Mouse (Mus musculus) right cerebral cortex, postnatal 25 days (tissue): ENCODE results near the gene Lrrc49.

Experiments used
- DNase-seq: peaks from one replicate; pipeline ENCODE4 v3.0.0; 2022

The Lrrc49 gene

DNA sequence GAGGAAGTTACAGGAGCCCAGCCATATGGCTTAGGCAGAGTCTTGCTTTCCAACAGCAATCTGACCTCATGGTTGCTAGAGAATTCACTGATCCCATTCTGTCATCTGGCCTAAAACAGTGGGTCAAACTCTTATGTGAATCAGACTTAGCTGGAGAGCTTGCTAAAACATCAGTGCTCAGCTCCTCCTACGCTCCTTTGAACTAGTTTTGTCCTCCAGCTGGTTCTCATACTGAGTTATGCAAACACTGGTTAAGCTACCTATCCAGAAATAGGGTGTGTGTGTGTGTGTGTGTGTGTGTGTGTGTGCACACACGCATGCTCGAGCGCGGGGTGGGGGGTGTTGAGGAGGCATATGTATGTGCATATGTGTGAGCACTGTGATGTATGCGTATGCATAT is 15.4 kb downstream of the Lrrc49 start:
- DNase-seq: no peak

DNA sequence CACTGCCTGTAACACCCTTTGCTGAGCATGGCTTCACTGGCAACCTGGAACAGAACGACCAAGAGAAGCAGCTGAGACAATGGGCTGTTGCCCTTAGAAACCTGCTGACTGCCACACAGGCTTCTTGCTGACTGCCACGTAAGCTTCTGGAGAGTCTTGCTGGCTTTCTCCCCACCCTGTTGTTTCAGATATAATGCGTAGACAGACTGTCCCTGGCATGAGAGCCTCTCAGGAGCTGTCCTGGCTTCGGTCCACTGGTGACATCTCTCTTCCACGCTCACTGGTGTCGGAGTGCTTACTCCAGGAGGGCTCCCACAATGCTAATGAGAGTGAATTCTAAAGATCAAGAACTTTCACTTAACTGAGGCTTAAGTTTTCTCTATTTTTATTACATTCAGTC is 19.1 kb downstream of the Lrrc49 start:
- DNase-seq: no peak

DNA sequence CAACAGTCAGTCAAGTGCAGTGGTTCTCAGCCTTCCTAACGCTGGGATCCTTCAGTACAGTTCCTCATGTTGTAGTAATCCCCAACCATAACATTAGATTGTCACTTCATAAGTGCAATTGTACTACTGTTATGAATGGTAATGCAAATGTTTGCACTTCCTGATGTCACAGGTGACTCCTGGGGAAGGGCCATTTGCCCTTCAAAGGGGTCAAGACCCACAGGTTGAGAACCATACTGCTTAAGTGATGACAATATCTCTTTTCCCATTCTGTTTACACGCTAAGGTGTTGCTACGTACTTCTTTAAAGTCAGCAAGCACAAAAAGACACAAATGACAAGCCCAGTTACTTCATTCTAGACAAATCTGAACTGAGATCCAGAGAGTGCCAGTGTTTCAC is 22.4 kb downstream of the Lrrc49 start:
- no peak for DNase-seq

DNA sequence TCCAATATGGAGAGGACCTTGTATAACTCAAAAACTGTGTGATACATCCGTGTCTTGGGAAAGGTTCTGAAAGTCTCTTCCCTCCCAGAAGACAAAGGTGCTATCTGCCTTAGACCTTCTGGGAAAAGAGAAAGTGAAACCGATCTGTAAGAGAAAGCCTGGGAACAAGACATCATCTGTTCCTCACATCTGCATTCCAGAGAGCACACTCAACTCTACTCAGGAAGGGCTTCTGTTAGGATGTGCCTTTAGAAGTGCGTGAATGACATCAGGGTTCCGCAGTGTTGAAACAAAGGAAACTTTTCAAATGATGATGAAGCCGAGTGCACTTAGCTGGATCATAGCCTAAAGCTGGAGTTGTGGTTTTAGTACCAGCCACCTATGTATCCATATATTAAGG is 23.1 kb downstream of the Lrrc49 start:
- no peak for DNase-seq

DNA sequence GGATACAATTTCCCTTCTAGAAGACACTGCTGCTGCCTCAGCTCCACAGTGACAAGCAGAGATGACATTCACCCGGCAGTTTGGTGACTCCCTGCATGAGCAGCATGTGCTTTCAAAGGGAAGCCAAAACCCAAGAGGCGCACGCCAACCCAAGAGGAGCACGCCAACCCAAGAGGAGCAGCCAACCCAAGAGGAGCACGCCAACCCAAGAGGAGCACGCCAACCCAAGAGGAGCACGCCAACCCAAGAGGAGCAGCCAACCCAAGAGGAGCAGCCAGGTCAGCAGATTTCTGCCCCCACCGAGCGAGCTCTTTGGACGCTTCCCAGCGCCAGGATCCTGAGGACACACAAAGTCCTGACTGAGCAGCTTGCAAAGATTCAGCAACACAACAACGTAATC is 23.6 kb downstream of the Lrrc49 start:
- no peak for DNase-seq

DNA sequence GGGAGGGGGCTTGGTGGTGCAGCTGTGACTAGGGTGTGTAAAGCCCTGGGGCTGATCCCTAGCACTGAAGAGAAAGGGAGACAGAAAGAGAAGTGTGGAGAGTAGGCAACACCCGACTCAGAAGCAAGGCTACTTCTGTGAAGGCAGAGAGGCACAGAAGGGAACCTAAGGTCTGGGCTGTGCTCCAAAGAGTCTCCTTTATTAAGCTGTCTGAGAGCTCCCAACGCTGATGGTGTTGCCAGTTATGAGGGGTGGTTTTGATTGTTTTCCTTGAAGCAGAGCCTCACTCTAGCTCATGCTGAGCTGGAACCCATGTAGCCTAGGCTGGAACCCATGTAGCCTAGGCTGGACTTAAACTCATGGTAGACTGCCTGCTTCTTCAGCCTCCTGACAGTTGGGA is 25.0 kb downstream of the Lrrc49 start:
- DNase-seq: no peak

DNA sequence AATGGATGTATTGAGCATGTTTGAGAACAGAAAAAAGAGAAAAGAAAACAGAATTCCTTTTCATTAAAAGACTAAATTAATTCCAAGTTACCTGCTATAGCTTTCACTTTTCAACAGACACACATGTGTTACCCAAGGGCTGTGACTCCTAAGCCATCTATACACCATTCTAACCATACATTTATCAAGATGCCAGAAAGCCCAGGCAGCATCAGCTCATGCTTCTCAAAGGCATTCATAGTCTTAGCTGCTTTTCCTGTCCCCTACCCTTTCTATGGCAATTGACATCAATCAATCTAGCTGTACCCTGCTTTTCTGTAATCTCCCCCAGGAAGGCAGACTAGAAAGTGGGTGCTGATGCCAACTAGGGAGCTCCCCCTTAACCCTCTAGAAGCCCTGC is 34.4 kb downstream of the Lrrc49 start:
- no peak for DNase-seq

DNA sequence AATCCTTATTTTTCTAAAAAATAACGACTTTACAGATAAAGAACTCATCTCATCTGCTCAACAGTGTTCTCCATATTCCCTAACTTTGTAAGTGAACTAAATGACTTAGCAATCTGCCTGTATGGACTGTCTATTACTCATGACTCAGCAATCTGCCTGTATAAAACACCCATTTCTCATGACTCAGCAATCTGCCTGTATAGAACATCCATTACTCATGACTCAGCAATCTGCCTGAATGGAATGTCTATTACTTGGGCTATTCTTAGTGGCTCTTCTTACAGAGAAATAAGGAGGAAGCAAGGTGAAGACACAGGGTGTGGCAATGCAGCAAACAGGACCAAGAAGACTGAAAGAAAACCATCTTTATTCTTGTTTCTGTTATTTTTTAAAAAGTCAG is 34.8 kb downstream of the Lrrc49 start:
- DNase-seq: no peak

DNA sequence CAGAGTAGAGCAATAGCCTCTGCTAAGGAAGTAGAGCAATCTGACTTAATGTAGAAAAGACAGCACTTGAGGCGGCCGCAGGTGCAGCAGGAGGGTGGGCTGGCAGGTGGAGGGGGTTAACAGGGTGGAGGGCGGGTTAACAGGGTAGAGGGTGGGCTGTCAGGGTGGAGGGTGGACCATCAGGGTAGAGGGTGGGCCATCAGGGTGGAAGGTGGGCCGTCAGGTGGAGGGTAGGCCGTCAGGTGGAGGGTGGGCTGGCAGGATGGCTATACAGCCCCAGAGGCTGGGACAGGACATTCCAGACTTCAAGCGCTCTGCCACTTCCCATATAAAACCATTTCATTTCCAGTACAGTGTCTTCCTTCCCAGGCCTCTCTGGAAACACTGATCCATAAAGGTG is 37.7 kb downstream of the Lrrc49 start:
- DNase-seq: no peak

DNA sequence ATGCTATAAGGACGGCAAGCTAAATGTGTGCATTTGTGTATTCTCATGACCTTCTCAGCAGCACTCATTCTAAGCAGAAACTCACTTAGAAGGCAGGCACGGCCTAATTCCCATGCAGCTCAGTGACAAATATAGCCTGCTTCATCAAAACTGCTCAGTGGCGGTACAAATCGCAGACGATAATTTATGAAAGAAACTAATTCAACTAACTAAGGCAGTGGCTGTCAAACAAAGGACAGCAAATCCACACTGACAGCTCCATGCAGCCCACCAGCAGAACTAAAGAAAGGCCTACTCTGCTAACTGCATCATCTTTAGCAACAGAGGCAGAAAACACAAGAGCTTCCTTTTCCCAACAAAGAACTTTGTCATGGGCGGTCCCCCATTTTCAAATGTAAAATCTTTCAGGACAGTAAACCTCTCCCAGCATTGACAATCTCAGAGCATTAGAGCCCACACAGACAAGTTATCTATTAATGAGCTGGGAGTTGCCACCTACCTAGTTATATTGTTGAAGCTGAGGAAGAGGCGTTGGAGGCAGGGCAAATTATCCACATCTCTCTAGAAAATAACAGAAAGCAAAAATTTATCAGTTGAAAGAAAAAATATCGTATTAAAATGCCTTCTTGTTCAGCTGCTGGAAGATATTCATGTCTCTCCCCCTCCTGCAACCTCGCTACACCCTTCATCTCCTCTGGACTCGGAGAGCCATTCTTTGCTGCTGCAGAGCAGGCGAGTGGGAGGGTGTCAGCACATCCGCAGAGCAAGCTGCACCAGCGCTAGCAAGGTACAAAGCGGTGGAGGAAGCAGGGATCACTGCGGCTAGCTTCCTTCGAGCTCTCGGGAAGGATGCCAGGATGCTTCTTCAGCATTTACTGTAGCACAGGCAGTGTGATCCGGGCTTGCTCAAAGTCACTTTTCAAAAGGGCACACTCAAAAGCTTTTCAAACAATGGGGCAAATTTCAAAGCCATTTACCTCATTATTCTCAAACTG is 38.7 kb downstream of the Lrrc49 start:
- DNase-seq: peak; percentile 68

DNA sequence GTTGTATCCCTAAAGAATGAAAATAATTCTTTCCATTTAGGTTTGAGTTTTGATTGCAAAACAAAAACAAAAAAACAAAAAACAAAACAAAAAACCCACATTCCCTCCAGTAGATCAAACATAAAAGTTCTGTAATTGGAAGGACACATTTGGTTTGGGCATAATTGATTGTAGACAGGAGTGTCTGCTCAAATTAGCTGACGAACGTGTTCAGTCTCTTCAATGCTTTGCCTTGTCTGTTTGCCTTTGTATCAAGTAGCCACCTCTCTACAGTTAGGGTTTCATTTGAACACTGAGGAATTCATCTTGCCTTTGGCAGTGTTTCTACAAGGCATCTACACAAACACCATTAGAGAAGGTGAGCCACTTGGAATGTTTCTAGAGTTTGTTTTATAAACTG is 54.4 kb downstream of the Lrrc49 start:
- no peak for DNase-seq

DNA sequence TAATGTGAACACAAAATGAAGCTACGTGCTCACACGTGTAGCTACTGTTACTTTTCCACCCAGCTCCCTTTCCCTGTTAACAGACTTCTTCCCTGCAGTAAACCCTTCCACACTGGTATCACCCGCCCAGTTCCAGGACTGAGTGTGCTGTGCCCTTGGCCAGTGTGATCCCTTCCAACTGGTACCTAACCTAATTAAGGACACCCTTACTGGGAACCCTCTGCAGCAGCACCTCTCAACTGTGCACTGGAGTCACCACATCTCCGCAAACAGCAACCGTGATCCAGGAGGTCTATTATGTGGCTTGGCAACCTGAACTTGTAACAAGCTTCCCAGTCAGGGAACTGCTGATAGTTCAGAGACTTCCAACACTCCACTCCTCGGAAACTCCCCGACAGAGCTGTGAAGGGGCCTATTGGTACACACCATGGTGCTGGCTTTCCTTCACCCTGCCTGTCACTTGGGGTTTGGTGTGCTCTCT is 61.6 kb downstream of the Lrrc49 start:
- DNase-seq: no peak

DNA sequence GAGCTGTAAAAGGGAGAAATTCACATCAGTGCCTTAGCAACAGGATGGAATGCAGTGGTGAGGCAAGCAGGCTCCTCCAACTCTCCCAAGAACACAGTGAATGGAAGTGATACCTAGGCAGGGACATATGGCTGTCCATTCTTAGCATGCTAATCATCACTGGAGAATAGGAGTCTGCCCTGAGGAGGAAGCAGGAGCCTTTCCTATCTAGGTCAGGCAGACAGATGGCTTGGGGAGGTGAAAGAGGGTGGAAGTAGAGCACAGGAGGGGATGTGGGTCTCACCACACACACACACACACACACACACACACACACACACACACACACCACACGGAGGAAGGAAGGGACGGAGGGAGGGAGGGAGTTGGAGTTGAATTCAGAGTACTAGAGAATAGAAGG is 62.1 kb downstream of the Lrrc49 start:
- DNase-seq: no peak

DNA sequence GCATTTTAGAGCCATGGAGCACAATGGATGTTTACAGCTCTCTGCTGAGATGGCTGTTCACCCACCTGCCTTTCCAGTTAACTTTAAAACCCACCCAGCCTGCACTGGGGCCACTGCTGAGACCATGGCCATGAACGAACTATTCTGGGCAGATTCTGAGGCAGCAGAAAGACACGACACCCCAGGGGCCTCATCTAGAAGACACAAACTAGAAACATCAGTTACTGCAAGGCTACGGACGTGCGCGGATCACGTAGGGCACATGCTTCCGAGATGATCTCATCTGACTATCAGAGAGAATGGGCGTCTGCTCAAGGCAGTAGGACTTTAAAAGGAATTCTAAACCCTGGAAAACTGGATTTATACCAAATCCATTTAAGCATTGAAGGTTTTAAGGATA is 71.0 kb downstream of the Lrrc49 start:
- DNase-seq: no peak

DNA sequence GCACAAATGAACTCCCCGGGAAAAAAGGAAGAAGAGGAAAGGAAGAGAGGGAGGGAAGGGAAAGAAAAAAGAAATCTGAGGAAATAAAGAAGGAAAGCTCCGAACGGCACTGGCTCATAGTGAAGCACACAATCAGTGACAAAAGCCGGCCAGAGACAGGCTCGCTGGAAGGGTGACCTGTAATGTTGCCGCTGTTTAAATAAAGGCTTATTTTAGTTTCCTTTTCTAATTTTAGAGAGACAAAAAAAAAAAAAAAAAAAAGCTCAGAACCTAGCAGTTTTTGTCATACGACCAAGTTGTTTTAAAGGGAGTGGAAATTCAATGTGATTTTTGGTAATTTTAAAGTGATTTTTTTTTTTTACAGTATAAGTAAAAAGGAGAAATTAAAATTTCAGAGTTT is 71.6 kb downstream of the Lrrc49 start:
- DNase-seq: no peak

DNA sequence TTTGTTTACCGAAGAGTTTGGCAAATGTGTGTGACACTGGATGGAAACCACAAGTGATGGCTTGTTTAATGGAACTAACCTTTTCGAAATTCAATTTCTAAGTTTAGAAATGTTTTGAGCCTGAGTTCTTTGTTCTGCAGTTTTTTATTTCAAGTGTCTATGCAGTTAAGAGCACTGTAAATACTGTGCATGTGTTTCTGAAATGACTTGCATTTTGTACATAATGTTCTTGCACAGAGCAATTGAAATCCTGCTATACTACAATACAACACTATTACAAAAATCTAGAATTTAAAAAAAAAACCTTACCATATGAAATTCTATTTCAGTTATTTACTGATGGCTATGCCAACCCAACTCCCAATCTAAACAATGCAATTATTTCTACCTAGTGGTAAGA is 75.7 kb downstream of the Lrrc49 start:
- no peak for DNase-seq

DNA sequence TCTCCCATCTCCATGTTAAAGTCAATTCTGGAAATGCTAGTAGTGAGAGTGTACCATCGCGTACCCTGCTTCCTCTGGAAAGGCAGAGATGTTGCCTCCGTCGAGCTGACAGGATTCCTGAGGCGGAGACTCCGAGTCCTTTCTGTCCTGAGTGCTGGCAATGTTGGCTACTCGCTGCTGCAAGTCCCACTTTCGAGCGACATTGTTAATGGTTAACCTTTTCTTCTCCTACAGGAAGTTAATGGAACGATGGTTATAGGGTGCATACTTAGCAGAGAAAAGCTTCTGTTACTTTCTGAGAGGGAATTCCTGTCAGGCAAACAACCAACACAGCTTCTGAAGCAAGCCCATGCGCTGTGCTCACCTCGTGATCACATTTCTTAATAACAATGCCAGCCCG is 77.8 kb downstream of the Lrrc49 start:
- DNase-seq: no peak

DNA sequence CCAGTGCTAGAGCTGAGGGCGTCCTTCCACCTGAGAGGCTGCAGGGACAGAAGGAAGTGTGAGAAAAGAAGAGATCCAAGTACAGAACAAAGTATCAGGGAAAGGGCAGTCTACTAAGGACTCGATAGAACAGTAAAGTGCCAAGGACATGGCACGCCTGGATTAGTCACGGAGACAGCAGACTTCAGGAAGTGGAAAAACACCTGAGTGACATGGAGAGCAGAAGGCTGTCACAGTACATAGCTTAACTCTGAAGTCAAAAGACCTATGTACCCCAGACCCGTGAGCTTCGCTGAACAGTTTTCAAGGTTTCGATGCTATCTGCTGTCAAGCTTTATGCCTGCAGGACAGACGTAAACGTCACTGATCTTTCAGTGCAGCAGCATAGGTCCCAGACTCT is 79.1 kb downstream of the Lrrc49 start:
- DNase-seq: no peak

DNA sequence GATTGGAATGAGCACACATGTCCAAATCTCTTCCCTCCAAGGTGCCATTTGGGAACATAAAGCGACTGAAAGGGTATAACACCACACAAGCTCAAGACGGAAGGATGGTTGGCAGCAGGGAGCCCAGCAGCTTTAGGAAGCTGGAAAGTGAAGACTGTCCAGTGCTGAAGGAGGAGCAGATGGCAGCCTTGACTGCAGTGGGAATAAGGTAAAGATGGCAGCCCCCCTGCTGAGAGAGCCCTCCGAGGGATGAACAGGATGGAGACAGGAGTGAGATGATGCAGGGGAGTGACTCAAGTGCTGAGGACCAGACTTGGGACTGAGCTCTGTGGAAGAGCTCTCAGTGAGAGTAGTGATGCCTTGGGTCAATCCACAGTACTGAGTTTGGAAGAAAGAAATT is 79.9 kb downstream of the Lrrc49 start:
- no peak for DNase-seq

DNA sequence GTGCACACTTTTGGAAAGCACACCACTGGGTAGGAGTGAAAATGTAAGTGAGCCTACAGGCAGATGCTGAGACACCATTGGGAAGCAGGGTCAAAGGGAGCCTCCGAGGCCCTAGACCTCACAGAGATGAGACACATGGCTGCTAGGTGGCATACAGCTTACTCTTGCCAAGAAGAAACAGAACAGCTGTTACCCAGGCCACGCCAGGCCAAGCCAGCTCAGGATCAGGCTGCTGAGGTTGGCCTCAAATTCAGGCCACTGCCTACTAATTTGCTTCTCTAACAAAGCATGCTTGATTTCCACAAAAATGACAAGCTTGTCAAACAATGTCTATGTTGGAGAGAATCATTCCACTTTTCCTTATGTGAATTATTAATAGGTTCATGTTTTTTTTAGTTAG is 83.0 kb downstream of the Lrrc49 start:
- no peak for DNase-seq

DNA sequence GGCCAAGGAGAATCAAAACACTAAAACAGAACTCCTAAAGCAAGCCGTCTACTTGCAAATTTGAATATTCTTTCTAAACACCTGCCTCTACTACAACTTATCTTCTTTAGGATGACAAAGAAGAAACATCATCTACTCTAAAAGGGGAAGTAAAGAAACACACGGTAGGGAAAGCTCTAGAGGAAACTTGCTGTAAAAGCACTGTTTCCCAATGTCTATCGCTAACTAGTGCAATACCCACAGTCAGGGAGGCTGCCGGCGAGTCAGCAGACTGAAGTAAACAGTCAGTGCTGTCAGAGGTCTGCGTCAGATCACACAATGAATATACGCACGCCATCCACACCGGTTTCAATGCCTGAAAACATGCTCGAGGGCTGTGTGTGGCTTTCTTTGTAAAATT is 86.0 kb downstream of the Lrrc49 start:
- DNase-seq: no peak

DNA sequence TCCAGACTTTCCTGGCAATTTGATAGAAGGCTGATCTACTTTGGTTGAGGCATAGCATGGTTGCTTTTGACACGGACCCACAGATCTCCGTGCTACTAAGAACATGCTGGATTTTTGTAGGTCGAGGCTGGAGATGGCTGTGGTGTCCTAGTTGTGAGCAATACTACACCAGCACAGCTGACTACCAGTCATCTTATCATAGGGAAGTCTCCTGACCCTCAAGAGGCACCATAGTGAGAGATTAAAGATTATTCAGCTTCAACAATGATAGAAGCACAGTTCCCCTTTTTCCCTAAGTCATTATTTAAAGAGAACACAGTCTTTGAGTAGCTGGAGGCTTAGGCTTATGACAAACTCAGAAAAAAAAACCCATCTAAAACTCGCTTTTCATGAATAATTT is 87.7 kb downstream of the Lrrc49 start:
- DNase-seq: no peak

DNA sequence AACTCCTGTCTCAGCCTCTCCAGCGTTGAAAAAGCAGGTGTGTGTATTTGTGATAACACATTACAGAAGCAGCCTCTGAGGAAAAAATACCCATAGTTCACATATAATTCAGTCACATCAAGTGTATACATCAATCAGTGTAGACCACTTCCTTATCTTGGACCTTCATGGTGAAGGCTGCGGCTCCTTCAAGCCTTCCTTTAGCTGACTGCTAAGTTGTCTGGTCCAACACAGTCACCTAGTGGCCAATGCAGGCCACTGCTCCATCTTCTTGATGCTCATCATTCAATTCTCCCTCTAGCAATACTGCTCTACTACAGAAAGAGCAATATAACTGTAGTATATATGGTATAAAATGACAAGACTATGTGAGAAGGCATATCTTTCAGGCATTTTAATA is 88.5 kb downstream of the Lrrc49 start:
- DNase-seq: no peak

DNA sequence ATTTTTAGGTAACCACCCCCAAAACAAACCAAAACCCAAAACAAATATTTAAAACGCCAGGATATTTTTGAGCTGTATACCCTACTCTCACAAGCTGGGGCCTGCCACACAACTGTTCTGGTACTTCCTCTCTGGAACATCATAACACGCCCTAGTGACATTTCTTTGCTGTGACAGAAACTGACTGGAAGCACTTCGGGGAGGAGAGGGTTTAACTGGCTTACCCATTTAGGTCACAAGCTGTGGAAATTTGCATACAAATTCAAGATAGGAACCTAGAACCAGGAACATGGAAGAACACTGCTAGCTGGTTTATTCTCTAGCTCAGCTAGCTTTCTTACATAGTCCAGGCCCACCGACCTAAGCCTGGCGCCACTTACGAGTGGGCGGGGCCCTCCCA is 92.6 kb downstream of the Lrrc49 start:
- no peak for DNase-seq

DNA sequence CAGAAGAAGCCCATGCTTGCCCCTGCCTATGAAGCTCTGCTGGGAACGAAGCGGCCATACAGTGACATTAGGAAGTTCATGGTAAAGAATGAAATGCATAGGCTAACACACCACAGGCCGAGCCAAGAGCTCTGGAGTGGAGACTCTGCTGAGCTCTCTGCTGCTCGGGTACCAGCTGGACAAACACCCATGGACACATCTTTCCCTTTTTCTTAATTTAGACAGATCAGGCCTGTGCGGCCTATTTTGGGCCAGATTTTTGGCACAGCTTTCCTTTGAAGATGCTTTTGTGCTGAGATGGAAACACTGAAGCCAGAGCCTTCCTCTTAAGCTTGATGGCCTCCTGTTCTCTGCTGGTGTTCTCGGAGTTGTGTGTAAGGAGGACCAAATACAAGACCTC is 95.0 kb downstream of the Lrrc49 start:
- peak; percentile 25 for DNase-seq
